Mouse (Mus musculus): ENCODE measurements around the gene Them7.

- TF ChIP-seq GATA1 (IDR thresholded peaks at IDR 0.05; ENCODE audit: low read depth, low read length) (no peak), MEF2A (IDR thresholded peaks at IDR 0.05; ENCODE audit: extremely low read depth, insufficient replicate concordance, low read depth, low read length, poor library complexity, severe bottlenecking) (no peak)
These were observed 105.9 kb downstream of the Them7 start for GRCm38 (mm10) chr2:105330024-105330423.
